Mouse (Mus musculus) forebrain, embryonic 16.5 days (tissue): ENCODE data around the gene Hspb9. TPM values are rescaled to one million over a fixed set of nuclear protein-coding genes. Genes with fewer than 3 reads are reported as not detected.

Experiments used
- ATAC-seq: fragments of 200-750 bp; cut with Nextera tagmentation; 2 replicates; pipeline ENCODE4 v1.8.0; 2017; ENCODE audit warnings: mild to moderate bottlenecking, moderate library complexity
- H3K27ac ChIP-seq: fragments of 300-500 bp; sonication (generic); 2 replicates; pipeline ENCODE4 v1.5.1; 2014; ENCODE audit warnings: low read length, control low read depth
- H3K27me3 ChIP-seq: fragments of 300-500 bp; sonication (generic); replicated peaks from 2 replicates; pipeline ENCODE4 v1.6.1; 2014; ENCODE audit warnings: low read length; ENCODE audit not compliant: control insufficient read depth, insufficient read depth
- H3K36me3 ChIP-seq: fragments of 300-500 bp; sonication (generic); 2 replicates; pipeline ENCODE4 v1.6.1; 2014; ENCODE audit not compliant: control insufficient read depth, insufficient read depth
- H3K4me1 ChIP-seq: fragments of 300-500 bp; sonication (generic); replicated peaks from 2 replicates; pipeline ENCODE4 v1.6.1; 2014; ENCODE audit warnings: low read length; ENCODE audit not compliant: control insufficient read depth, insufficient read depth
- H3K4me2 ChIP-seq: fragments of 300-500 bp; sonication (generic); 2 replicates; pipeline ENCODE4 v1.6.1; 2014; ENCODE audit warnings: mild to moderate bottlenecking, low read length, control low read depth
- H3K4me3 ChIP-seq: fragments of 300-500 bp; sonication (generic); replicated peaks from 2 replicates; pipeline ENCODE4 v1.5.1; 2014; ENCODE audit warnings: mild to moderate bottlenecking, low read length, control low read depth
- H3K9ac ChIP-seq: fragments of 300-500 bp; sonication (generic); replicated peaks from 2 replicates; pipeline ENCODE4 v1.6.1; 2014; ENCODE audit warnings: low read depth, low read length, control low read depth
- H3K9me3 ChIP-seq: fragments of 300-500 bp; sonication (generic); 2 replicates; pipeline ENCODE4 v1.6.1; 2016; ENCODE audit warnings: low read length; ENCODE audit not compliant: control insufficient read depth
- WGBS: fragments of 180-500 bp; shearing (Covaris S2); extraction: QIAGEN DNeasy Blood & Tissue Kit; methylation state at CpG from one replicate; pipeline ENCODE4 v1.1.7; 2014; 5-methylcytosine and 5-hydroxymethylcytosine counted together
- polyA plus RNA-seq: library from polyadenylated mRNA; unstranded; fragments of >200 nt; fragmentation: Nextera tagmentation; extraction: Ambion mirVana; gene quantifications from 2 replicates; pipeline ENCODE4 v1.2.1, GENCODE M21; 2015

Hspb9 gene
- polyA plus RNA-seq, 1 experiment from 2014 or later: not detected

DNA sequence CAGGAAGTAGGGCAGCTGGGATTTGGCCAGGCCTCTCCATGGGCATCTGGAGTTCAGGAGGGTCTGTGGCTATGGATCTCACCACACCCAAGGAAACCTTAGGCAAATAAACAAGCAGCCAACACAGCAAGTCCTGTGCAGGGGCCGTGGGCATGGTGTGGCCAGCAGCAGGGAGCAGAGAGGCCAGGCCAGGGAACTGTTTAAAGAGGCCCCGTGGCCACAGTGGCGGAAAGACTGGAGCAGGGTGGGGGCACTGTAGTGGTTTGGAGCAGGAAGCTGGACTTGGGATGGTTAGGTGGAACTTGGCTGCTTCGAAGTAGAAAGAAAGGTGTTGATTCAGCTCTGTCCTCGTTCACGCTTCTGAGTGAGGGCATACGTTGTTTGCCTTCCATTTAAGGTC is 26.4 kb upstream of the Hspb9 start:
- peaks cover 4% of the 10 kb centered on the region for H3K4me1 ChIP-seq
- ATAC-seq: no peak
- no peak overlapping the region for H3K27ac ChIP-seq
- H3K9me3 ChIP-seq: no peaks in the 10 kb centered on the region
- H3K9ac ChIP-seq: no peak overlapping the region
- peaks cover 4% of the 10 kb centered on the region for H3K27me3 ChIP-seq
- 83% methylated on average over 7 of the region's 7 CpGs for WGBS
- no peak overlapping the region for H3K4me2 ChIP-seq
- H3K36me3 ChIP-seq: no peaks in the 10 kb centered on the region
- no peak overlapping the region for H3K4me3 ChIP-seq

DNA sequence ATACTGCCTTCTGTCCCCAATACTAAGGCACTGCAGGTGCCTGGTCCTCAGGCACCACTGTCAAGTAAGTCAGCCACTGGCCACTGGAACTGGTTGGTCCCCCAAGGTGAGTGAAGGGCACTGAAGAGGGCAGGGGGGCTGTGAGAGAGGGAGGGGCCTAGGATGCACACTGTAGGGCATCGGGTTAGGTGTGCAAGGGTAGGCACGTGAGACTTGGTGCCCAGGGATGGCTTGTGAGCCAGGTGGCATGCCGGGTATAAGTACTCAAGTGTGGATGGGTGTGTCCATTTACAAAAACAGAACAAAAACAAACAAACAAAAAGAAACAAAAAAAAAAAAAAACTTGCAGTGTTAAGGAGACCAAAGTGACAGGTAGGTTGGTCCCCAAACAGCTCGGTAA is 25.2 kb upstream of the Hspb9 start:
- Histone ChIP-seq H3K4me3 (no peak overlapping the region), H3K9ac (no peak overlapping the region), H3K27me3 (peaks cover 9% of the 10 kb centered on the region), H3K4me1 (peaks cover 6% of the 10 kb centered on the region), H3K9me3 (no peaks in the 10 kb centered on the region), H3K4me2 (no peak overlapping the region), H3K36me3 (no peaks in the 10 kb centered on the region), H3K27ac (no peak overlapping the region)
- no peak for ATAC-seq
- WGBS: 72% methylated on average over 4 of the region's 4 CpGs

DNA sequence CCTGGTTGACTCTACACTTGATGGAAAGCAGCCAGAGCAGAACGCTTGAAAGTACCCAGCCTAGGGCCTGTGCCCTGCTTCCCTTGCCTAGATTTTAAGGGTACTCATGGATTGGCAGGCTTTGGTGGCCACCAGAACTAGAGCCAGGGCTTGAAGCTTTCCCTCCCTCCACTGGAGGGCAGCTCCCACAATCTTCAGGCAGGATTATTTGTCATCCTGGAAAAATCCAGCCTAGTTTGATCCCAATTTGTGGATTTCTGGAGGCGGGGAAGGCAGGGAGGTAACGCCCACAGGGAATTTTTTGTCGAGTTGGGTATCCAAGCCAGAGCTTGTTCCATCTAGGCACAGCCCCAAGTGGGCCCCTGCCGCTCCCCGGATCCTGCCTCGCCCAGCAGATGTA is 23.3 kb upstream of the Hspb9 start:
- no peak for ATAC-seq
- H3K4me2 ChIP-seq: no peak overlapping the region
- 77% methylated on average over 7 of the region's 7 CpGs for WGBS
- no peak overlapping the region for H3K9ac ChIP-seq
- H3K4me3 ChIP-seq: no peak overlapping the region
- H3K9me3 ChIP-seq: no peaks in the 10 kb centered on the region
- H3K27me3 ChIP-seq: peaks cover 9% of the 10 kb centered on the region
- no peak overlapping the region for H3K27ac ChIP-seq
- peaks cover 6% of the 10 kb centered on the region for H3K4me1 ChIP-seq
- H3K36me3 ChIP-seq: no peaks in the 10 kb centered on the region

DNA sequence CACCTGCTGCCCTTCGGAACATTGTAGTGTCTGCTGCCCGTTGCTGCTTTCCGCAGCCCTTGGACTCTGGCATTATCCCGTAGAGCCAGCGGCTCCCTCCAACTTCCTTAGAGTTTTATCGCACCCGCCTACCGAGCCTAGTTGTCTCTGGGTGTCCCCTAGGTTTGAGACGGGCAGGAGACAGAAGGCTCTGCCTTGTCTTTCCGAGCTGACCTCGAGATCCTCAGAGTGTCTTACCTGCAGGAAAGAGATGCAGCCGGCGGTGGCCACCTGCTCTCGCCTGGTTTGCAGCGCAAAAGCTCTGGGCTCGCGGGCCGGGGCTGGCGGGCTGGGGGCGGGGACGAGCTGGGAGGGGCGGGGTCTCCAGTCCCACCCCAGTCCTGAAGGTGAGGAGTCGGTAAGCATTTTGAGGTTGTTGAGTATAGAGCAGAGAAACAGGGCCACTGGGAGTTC is 21.5 kb upstream of the Hspb9 start, which contains the start of gene Zfp385c:
Zfp385c (minus strand) TSS at position 292 of the 453 bp plus-strand sequence.
- 1% methylated on average over 21 of the region's 23 CpGs for WGBS
- no peak within 1 kb of the TSS for H3K27ac ChIP-seq
- H3K4me2 ChIP-seq: peak within 1 kb of the TSS; percentile 42
- no peaks in the 10 kb centered on the region for H3K9me3 ChIP-seq
- H3K9ac ChIP-seq: no peak within 1 kb of the TSS; the same call in 1 of the 2 replicates
- no peak for ATAC-seq
- H3K4me3 ChIP-seq: peak within 1 kb of the TSS; percentile 13
- H3K4me1 ChIP-seq: peaks cover 6% of the 10 kb centered on the region
- peaks cover 9% of the 10 kb centered on the region for H3K27me3 ChIP-seq
- H3K36me3 ChIP-seq: no peaks in the 10 kb centered on the region

DNA sequence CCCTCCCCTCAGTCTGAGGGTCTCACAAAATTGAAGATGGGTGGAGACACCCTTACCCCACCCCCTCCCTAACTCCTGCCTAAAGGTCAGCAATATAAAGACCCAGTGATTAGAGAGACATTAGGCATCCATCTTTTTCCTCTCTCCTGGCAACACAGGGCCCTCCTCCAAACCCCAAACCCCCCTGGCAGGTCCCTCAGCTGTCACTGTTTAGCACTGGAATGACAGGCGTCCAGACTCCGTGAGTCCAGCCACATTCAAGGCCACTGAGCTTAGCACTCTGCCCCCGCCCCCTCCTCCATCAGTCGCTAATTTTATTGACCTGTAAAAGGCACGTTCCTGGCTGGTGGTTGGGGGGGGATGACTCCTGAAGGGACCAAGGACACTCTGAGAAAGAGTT is 20.5 kb upstream of the Hspb9 start:
- H3K9me3 ChIP-seq: no peaks in the 10 kb centered on the region
- H3K36me3 ChIP-seq: no peaks in the 10 kb centered on the region
- H3K27ac ChIP-seq: no peak overlapping the region
- WGBS: 27% methylated on average over 5 of the region's 5 CpGs
- no peak overlapping the region for H3K9ac ChIP-seq
- H3K27me3 ChIP-seq: peaks cover 9% of the 10 kb centered on the region
- H3K4me2 ChIP-seq: no peak overlapping the region
- peaks cover 6% of the 10 kb centered on the region for H3K4me1 ChIP-seq
- H3K4me3 ChIP-seq: no peak overlapping the region
- ATAC-seq: no peak

DNA sequence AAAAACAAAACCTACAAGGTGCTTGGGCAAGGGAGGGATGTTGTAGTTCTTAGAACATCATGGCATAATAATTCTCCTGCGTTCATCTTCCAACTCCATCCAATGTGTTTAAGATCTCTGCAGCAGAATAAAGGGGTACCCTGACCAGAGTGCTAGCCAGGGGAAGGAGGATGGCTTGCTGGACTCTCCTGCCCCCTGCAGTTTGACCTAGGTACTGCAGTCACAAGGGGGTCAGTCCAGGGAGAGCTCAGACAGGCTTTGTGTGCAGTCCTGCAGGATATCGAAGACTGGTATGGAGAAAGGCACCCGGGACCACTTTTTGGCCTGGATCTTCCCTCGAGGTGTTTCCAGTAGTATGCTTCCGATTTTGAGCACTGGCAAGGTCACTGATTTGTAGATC is 18.7 kb upstream of the Hspb9 start:
- Histone ChIP-seq H3K9me3 (no peaks in the 10 kb centered on the region), H3K36me3 (no peaks in the 10 kb centered on the region), H3K4me1 (peaks cover 6% of the 10 kb centered on the region), H3K4me3 (no peak overlapping the region), H3K4me2 (no peak overlapping the region), H3K27ac (no peak overlapping the region), H3K9ac (no peak overlapping the region), H3K27me3 (peaks cover 9% of the 10 kb centered on the region)
- ATAC-seq: no peak
- WGBS: 36% methylated on average over 5 of the region's 5 CpGs

DNA sequence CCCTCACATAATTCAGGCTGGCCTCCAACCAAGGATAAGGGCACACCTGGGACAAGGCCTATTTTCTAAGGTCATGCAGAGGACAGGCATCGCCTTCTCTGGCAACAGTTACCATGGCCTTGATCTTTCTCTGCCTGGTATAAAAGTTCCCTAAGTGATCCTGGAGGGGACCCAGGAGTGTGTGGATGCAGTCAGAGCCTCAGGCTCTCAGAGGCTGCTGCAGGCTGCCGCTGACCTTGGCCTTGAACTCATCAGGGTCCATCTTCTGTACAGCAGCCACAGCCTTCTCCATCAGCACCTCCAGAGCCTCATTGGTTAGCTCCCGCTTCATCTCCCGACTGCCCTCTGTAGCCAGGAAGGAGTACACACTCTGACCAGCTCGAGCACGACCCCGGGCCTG is 15.7 kb upstream of the Hspb9 start:
- Histone ChIP-seq H3K4me3 (no peak overlapping the region), H3K27ac (no peak overlapping the region), H3K4me1 (0 out of 2 replicates have a peak, but pooled peaks cover 3% of the 10 kb centered on the region), H3K9me3 (no peaks in the 10 kb centered on the region), H3K9ac (no peak overlapping the region), H3K4me2 (no peak overlapping the region), H3K36me3 (no peaks in the 10 kb centered on the region), H3K27me3 (no peaks in the 10 kb centered on the region)
- ATAC-seq: no peak
- 68% methylated on average over 7 of the region's 7 CpGs for WGBS

DNA sequence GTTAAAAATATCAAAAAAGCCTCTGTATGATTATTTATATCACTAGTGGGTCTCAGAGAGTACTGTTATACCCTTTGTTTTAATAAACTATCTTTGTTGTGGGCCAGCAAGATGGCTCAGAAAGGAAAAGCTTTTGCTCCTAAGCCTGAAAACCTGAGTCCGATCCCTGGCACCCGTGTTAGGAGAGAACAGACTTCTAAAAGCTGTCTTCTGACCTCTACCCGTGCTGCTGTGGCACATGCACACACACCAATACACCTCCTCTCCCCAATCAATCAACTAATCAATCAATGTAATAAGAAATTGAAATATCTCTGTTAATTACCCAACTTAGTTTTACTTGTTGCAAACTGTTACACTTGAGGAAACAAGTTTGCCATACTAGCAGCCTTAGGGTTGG is 12.9 kb upstream of the Hspb9 start:
- Histone ChIP-seq H3K4me3 (no peak overlapping the region), H3K27me3 (no peaks in the 10 kb centered on the region), H3K4me1 (0 out of 2 replicates have a peak, but pooled peaks cover 3% of the 10 kb centered on the region), H3K4me2 (no peak overlapping the region), H3K27ac (no peak overlapping the region), H3K9ac (no peak overlapping the region), H3K9me3 (no peaks in the 10 kb centered on the region), H3K36me3 (no peaks in the 10 kb centered on the region)
- no peak for ATAC-seq
- 69% methylated on average over 3 of the region's 3 CpGs for WGBS

DNA sequence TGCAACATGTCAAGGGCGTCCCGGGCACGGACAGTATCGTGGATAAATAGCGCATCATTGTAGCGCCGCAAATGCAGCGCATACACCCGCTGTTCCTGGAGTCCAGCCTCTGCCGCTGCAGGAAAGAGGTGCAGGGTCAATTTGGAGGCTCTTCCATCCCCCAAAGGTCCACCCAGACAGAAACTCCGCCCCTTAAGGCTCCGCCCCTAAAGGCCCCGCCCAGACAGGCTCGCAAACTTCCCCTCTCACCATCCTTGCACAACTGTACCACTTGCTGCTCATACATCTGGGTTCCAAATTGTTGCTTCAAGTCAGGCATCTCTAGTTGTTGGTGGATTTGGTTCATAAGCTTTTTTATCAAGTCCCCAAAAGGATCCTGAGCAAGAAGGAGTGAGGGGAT is 12.3 kb upstream of the Hspb9 start:
- no peak for ATAC-seq
- H3K4me1 ChIP-seq: 0 out of 2 replicates have a peak, but pooled peaks cover 3% of the 10 kb centered on the region
- H3K27ac ChIP-seq: no peak overlapping the region
- no peaks in the 10 kb centered on the region for H3K27me3 ChIP-seq
- H3K9ac ChIP-seq: no peak overlapping the region
- no peaks in the 10 kb centered on the region for H3K9me3 ChIP-seq
- H3K4me2 ChIP-seq: peak overlapping the region; percentile 26; the same call in 1 of the 2 replicates
- WGBS: 3% methylated on average over 14 of the region's 14 CpGs
- H3K4me3 ChIP-seq: no peak overlapping the region
- peaks cover 3% of the 10 kb centered on the region for H3K36me3 ChIP-seq
